Mouse (Mus musculus) neural tube, embryonic 13.5 days (tissue): ENCODE data around the gene Gm20481. TPM values are rescaled to one million over a fixed set of nuclear protein-coding genes. Genes with fewer than 3 reads are reported as not detected.
"Not testable (repeated sequence)": the region's sequence is repeated elsewhere in the genome, so short reads cannot be mapped to it uniquely, and the experiment has no call there.

Experiments
- ATAC-seq: fragments of 200-750 bp; cut with Nextera tagmentation; 2 replicates; pipeline ENCODE4 v1.8.0; 2017; ENCODE audit warnings: low read depth, mild to moderate bottlenecking, moderate TSS enrichment, moderate library complexity
- H3K27ac ChIP-seq: fragments of 300-500 bp; sonication (generic); replicated peaks from 2 replicates; pipeline ENCODE4 v1.5.1; 2015; ENCODE audit warnings: moderate library complexity, mild to moderate bottlenecking, inconsistent platforms
- H3K27me3 ChIP-seq: fragments of 300-500 bp; sonication (generic); 2 replicates; pipeline ENCODE4 v1.6.1; 2015; ENCODE audit warnings: mild to moderate bottlenecking, inconsistent platforms
- H3K36me3 ChIP-seq: fragments of 300-500 bp; sonication (generic); 2 replicates; pipeline ENCODE4 v1.6.1; 2015; ENCODE audit warnings: mild to moderate bottlenecking, inconsistent platforms
- H3K4me1 ChIP-seq: fragments of 300-500 bp; sonication (generic); replicated peaks from 2 replicates; pipeline ENCODE4 v1.6.1; 2015; ENCODE audit warnings: inconsistent platforms
- H3K4me2 ChIP-seq: fragments of 300-500 bp; sonication (generic); 2 replicates; pipeline ENCODE4 v1.6.1; 2015; ENCODE audit warnings: inconsistent platforms, mild to moderate bottlenecking, moderate library complexity
- H3K4me3 ChIP-seq: fragments of 300-500 bp; sonication (generic); 2 replicates; pipeline ENCODE4 v1.5.1; 2015; ENCODE audit warnings: mild to moderate bottlenecking, inconsistent platforms
- H3K9ac ChIP-seq: fragments of 300-500 bp; sonication (generic); 2 replicates; pipeline ENCODE4 v1.6.1; 2015; ENCODE audit warnings: moderate library complexity, mild to moderate bottlenecking, inconsistent platforms
- H3K9me3 ChIP-seq: fragments of 300-500 bp; sonication (generic); 2 replicates; pipeline ENCODE4 v1.6.1; 2016; ENCODE audit warnings: inconsistent platforms
- WGBS: fragments of 180-500 bp; shearing (Covaris S2); methylation state at CpG from one replicate; pipeline ENCODE4 v1.1.7; 2015; 5-methylcytosine and 5-hydroxymethylcytosine counted together
- polyA plus RNA-seq: library from polyadenylated mRNA; unstranded; fragments of >200 nt; fragmentation: Nextera tagmentation; extraction: Ambion mirVana; gene quantifications from 2 replicates; pipeline ENCODE4 v1.2.1, GENCODE M21; 2015

Gm20481 gene
- polyA plus RNA-seq, 1 experiment from 2014 or later, result not detected

DNA sequence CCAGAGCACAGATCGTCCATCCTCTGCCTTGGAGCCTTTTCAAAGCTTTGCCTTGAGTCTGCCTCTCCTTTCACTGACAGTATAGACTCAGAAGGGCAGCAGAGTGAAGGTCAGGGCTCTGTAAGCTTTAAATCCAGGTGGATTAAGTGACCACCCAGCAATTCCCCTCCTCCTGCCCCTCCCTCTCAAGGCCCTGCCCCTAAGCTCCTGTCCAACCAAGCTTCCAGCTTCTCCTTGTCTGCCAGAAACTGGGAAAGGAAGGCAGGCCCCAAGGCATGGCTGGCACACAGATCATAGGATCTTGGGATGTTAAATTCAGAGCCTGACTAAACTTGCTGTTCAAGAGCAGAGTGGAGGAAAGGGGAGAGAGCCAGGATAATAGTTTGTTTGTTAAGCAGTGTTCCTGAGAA is 5.1 kb upstream of the Gm20481 start:
- Histone ChIP-seq H3K27me3 (peaks cover 76% of the 10 kb centered on the region), H3K4me2 (no peak overlapping the region), H3K36me3 (no peaks in the 10 kb centered on the region), H3K4me1 (peaks cover 8% of the 10 kb centered on the region), H3K9ac (no peak overlapping the region), H3K4me3 (no peak overlapping the region), H3K27ac (no peak overlapping the region), H3K9me3 (no peaks in the 10 kb centered on the region)
- ATAC-seq, result no peak
- 17% methylated on average over 1 of the region's 1 CpGs for WGBS

DNA sequence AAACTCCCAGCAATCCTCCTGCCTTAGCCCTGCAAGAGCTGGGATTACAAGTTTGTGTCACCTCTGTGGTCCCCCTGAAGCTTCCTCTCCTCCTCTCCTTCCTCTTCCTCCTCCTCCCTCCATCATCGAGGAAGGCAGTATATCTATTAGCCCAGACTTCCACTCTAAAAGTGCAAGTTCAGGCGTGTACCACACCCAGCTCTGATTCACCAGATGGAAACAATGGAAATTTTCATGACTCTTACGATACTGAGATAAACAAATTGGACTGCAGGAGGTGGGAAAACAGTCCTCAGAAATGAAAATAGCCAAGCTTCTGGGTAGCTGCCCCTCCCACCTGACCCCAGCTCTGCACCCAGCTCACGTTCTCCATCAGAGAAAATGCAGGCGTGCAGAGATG is 4.1 kb upstream of the Gm20481 start:
- Histone ChIP-seq H3K9me3 (no peaks in the 10 kb centered on the region), H3K27me3 (peaks cover 71% of the 10 kb centered on the region), H3K27ac (no peak overlapping the region), H3K4me1 (no peaks in the 10 kb centered on the region), H3K4me2 (no peak overlapping the region), H3K4me3 (no peak overlapping the region), H3K36me3 (no peaks in the 10 kb centered on the region), H3K9ac (no peak overlapping the region)
- 80% methylated on average over 5 of the region's 5 CpGs for WGBS
- no peak for ATAC-seq

DNA sequence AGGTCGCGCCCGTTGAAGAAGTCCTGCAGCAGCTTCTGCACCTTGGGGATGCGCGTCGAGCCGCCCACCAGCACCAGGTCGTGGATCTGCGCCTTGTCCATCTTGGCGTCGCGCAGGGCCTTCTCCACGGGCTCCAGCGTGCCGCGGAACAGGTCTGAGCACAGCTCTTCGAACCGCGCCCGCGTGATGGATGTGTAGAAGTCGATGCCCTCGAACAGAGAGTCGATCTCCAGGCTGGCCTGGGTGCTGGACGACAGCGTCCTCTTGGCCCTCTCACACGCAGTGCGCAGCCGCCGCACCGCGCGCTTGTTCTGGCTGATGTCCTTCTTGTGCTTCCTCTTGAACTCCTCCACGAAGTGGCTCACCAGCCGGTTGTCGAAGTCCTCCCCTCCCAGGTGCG is 1.1 kb downstream of the Gm20481 start:
- H3K36me3 ChIP-seq, H3K27ac ChIP-seq, H3K4me1 ChIP-seq, H3K9me3 ChIP-seq, H3K4me3 ChIP-seq, H3K4me2 ChIP-seq, H3K9ac ChIP-seq, ATAC-seq: not testable (repeated sequence)
- H3K27me3 ChIP-seq, result peaks cover 48% of the 10 kb centered on the region
- WGBS, result 30% methylated on average over 26 of the region's 37 CpGs

GRCm38 (mm10) chr17:34971694-34972068 is 2.0 kb downstream of the Gm20481 start:
- H3K27ac ChIP-seq, H3K9ac ChIP-seq, H3K9me3 ChIP-seq, H3K4me1 ChIP-seq, H3K36me3 ChIP-seq: not testable (repeated sequence)
- ATAC-seq, result peak; percentile 45; the same call in 1 of the 2 replicates
- WGBS, result under 1% methylated on average over 22 of the region's 43 CpGs
- Histone ChIP-seq H3K27me3 (peaks cover 46% of the 10 kb centered on the region), H3K4me2 (peak overlapping the region; percentile 78), H3K4me3 (peak overlapping the region; percentile 40)

DNA sequence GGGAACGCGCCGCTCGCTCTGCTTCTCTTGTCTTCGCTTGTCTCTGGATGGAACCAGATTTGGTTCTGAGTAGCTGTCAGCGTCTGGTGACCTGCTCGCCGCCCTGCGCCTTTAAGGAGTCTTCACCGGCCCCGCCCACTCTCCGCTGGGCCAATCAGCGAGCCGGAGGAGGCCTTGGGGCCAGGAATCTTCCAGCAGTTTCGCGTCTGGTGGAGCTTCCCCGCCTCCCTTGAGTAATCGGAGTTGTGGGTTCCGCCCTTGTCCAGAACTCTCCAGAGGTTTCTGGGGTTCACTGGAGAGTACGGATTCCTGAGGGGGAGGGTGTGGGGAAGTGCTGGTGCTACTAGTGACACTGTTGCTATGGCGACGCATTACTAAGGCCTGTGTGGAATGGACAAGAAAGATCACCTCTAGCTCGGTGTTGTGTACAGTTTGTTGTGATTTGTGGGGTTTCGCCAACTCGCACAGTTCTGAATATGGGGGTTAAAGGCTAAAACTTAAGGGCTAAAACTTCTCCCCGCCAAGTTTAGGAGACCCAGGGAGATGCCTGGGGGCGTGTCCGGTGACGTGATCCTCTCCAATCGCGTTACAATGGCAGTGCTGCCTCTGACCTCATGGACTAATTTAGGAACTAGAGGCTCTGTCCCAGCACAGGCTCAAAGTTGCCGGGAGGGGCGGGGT is 2.5 kb downstream of the Gm20481 start, which contains the start of the genes Hspa1a and Hspa1l:
TSS of gene Hspa1a (minus strand) at position 88 of the 681 bp plus-strand sequence.
TSS of gene Hspa1l (plus strand) at position 635 of the 681 bp plus-strand sequence.
- H3K4me1 ChIP-seq, H3K9me3 ChIP-seq, H3K36me3 ChIP-seq, H3K27ac ChIP-seq: not testable (repeated sequence)
- Histone ChIP-seq H3K4me3 (peak within 1 kb of the TSS; percentile 40), H3K4me2 (peak within 1 kb of the TSS; percentile 78), H3K27me3 (peaks cover 45% of the 10 kb centered on the region), H3K9ac (peak within 1 kb of the TSS; percentile 58)
- 1% methylated on average over 29 of the region's 33 CpGs for WGBS
- ATAC-seq, result peak; percentile 92

GRCm38 (mm10) chr17:34975581-34976492 is 6.1 kb downstream of the Gm20481 start:
- WGBS, result 82% methylated on average over 3 of the region's 3 CpGs
- peaks cover 16% of the 10 kb centered on the region for H3K27me3 ChIP-seq
- no peak for ATAC-seq

GRCm38 (mm10) chr17:34977000-34977399 is 7.3 kb downstream of the Gm20481 start:
- Histone ChIP-seq H3K27ac (no peak overlapping the region), H3K4me1 (peaks cover 20% of the 10 kb centered on the region), H3K27me3 (peaks cover 16% of the 10 kb centered on the region), H3K9me3 (no peaks in the 10 kb centered on the region), H3K9ac (no peak overlapping the region), H3K36me3 (no peaks in the 10 kb centered on the region), H3K4me2 (no peak overlapping the region), H3K4me3 (no peak overlapping the region)
- ATAC-seq, result no peak
- WGBS, result 94% methylated on average over 20 of the region's 20 CpGs

More at GRCm38 (mm10) chr17:34975581-34976492, 6.1 kb downstream of the Gm20481 start:
- Histone ChIP-seq H3K4me1 (peaks cover 16% of the 10 kb centered on the region), H3K4me2 (no peak overlapping the region), H3K27ac (no peak overlapping the region), H3K9me3 (no peaks in the 10 kb centered on the region), H3K36me3 (no peaks in the 10 kb centered on the region), H3K4me3 (no peak overlapping the region), H3K9ac (no peak overlapping the region)

DNA sequence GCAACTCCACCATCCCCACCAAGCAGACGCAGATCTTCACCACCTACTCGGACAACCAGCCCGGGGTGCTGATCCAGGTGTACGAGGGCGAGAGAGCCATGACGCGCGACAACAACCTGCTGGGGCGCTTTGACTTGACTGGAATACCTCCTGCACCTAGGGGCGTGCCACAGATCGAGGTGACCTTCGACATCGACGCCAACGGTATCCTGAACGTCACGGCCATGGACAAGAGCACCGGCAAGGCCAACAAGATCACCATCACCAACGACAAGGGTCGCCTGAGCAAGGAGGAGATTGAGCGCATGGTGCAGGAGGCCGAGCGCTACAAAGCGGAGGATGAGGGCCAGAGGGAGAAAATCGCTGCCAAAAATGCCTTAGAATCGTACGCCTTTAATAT is 8.5 kb downstream of the Gm20481 start:
- peaks cover 26% of the 10 kb centered on the region for H3K4me1 ChIP-seq
- WGBS, result 88% methylated on average over 27 of the region's 27 CpGs
- H3K9me3 ChIP-seq, result no peaks in the 10 kb centered on the region
- no peaks in the 10 kb centered on the region for H3K36me3 ChIP-seq
- no peak overlapping the region for H3K4me3 ChIP-seq
- H3K27me3 ChIP-seq, result peaks cover 9% of the 10 kb centered on the region
- H3K9ac ChIP-seq, result no peak overlapping the region
- no peak overlapping the region for H3K27ac ChIP-seq
- no peak overlapping the region for H3K4me2 ChIP-seq
- ATAC-seq, result no peak

DNA sequence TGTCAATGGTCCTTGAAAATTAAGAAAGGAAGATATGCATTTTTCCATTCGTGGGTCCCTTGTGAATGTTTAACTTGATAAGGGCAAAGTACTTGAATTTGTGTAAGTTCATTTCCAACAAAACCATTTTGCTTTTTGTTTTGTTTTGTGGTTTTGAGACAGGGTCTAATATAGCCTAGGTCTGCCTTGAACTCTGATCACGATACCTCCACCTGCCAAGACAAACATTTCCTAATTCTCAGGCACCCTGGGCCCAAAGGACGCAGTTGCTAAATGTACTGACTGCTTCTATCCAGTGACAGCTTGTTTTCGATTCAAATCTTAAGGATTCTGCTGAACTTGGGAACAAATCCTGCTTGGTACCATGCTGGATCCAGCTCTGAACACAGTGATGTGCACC is 9.9 kb downstream of the Gm20481 start:
- no peak for ATAC-seq
- Histone ChIP-seq H3K4me1 (peaks cover 29% of the 10 kb centered on the region), H3K36me3 (no peaks in the 10 kb centered on the region), H3K27me3 (no peaks in the 10 kb centered on the region), H3K4me3 (no peak overlapping the region), H3K4me2 (no peak overlapping the region), H3K9me3 (no peaks in the 10 kb centered on the region), H3K27ac (no peak overlapping the region), H3K9ac (0 out of 2 replicates have a peak overlapping the region, but pooled peaks have one; percentile 19)
- 95% methylated on average over 4 of the region's 4 CpGs for WGBS

GRCm38 (mm10) chr17:34980655-34981054 is 10.9 kb downstream of the Gm20481 start:
- no peaks in the 10 kb centered on the region for H3K27me3 ChIP-seq
- peak overlapping the region; percentile 89 for H3K9ac ChIP-seq
- peak overlapping the region; percentile 96 for H3K4me2 ChIP-seq
- no peak for ATAC-seq
- H3K4me1 ChIP-seq, result peaks cover 29% of the 10 kb centered on the region
- WGBS, result 15% methylated on average over 2 of the region's 2 CpGs
- H3K36me3 ChIP-seq, result peaks cover 8% of the 10 kb centered on the region
- H3K27ac ChIP-seq, result no peak overlapping the region
- H3K9me3 ChIP-seq, result no peaks in the 10 kb centered on the region
- peak overlapping the region; percentile 75 for H3K4me3 ChIP-seq

GRCm38 (mm10) chr17:34981690-34982180 is 12.0 kb downstream of the Gm20481 start, which contains the start of gene Lsm2:
Lsm2 (plus strand) TSS chr17:34981862.
- H3K27me3 ChIP-seq, result no peaks in the 10 kb centered on the region
- peak within 1 kb of the TSS; percentile 75 for H3K4me3 ChIP-seq
- peak within 1 kb of the TSS; percentile 89 for H3K9ac ChIP-seq
- peak; percentile 95 for ATAC-seq
- peak within 1 kb of the TSS; percentile 98 for H3K27ac ChIP-seq
- peaks cover 17% of the 10 kb centered on the region for H3K36me3 ChIP-seq
- H3K9me3 ChIP-seq, result no peaks in the 10 kb centered on the region
- peaks cover 29% of the 10 kb centered on the region for H3K4me1 ChIP-seq
- WGBS, result under 1% methylated on average over 58 of the region's 58 CpGs
- peak within 1 kb of the TSS; percentile 96 for H3K4me2 ChIP-seq

DNA sequence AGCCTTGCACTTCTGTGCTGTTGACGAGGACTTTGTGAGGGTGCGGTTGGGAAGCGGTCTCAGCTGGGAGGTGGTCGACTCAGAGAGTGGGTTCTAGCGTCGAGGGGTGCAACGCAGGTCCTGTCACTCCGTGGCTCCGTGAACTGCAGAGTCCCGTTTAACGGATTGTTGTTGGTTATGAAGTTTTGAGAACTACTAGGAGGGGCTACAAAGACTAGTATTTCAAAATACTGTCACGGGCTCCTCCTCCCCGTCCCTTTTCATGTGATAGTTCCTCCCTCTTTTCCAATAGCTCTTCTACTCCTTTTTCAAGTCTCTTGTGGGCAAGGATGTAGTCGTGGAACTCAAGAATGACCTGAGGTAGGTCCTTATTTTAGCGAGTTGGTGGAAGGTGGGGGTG is 12.6 kb downstream of the Gm20481 start:
- WGBS, result 0% methylated on average over 15 of the region's 15 CpGs
- peak; percentile 34 for ATAC-seq

More for the DNA sequence above, 12.6 kb downstream of the Gm20481 start:
- peak overlapping the region; percentile 96 for H3K4me2 ChIP-seq
- peak overlapping the region; percentile 75 for H3K4me3 ChIP-seq
- peaks cover 17% of the 10 kb centered on the region for H3K36me3 ChIP-seq
- H3K9me3 ChIP-seq, result no peaks in the 10 kb centered on the region
- peak overlapping the region; percentile 98 for H3K27ac ChIP-seq
- H3K27me3 ChIP-seq, result no peaks in the 10 kb centered on the region
- peak overlapping the region; percentile 89 for H3K9ac ChIP-seq
- H3K4me1 ChIP-seq, result peaks cover 29% of the 10 kb centered on the region
